Mouse (Mus musculus) CD4-positive, CD25-positive, alpha-beta regulatory T cell (primary cell): ENCODE results near the gene Cic. TPM values are rescaled to one million over a fixed set of nuclear protein-coding genes. Genes with fewer than 3 reads are reported as not detected.

Source experiments
- polyA plus RNA-seq: library from polyadenylated mRNA; unstranded; fragments of 100-300 nt; shearing (Covaris generic); gene quantifications from one replicate; pipeline ENCODE4 v1.2.1, GENCODE M21; 2017

Gene Cic
- 38.0 TPM for polyA plus RNA-seq

GRCm38 (mm10) chr7:25267301-25267750 is at the start of gene Cic:
Gene Cic (plus strand): TSS chr7:25267704.

GRCm38 (mm10) chr7:25220457-25221101 is 46.9 kb upstream of the Cic start, which contains the start of gene Dedd2:
Gene Dedd2 (minus strand): TSS chr7:25220615.

GRCm38 (mm10) chr7:25221102-25221883 is 46.2 kb upstream of the Cic start, which contains the start of gene Zfp526:
Gene Zfp526 (plus strand): TSS chr7:25221425.

DNA sequence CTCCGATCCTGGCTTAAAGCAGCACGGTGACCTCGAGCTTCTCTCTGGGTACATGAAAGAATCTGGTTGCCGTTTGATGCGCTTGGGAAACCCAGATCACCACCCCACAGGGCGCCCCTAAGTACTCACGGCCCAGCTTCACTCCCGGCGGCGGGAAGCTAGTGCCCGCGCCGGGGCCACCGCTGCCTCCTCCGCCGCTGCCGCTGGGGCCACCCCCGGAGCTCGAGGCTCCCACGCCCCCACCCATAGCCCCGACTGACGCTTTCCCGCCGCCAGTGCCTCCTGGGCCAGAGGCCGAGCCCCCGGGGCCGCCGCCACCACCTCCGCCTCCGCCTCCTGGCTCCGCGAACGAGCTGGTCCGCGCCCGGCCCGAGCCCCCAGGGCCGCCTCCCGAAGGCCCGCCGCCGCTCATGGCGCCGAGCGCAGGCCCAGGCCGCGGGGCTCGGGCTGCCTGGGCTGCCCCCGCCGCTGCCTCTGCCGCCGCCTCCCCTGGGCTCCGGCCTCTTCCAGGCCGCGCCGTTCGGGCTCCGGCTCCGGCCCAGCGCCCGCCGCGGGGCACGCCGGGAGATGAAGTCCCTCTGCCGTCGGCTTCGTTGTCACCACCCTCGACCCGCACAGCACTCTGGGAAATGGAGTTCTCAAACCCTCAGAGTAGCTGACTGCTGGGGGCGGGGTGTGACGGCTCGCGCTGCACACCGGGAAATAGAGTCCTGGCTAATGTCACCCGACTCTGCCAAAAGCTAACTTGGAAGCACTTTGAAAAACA is 30.1 kb upstream of the Cic start, which contains the start of gene Gsk3a:
TSS of gene Gsk3a (minus strand) at position 603 of the 766 bp plus-strand sequence.

GRCm38 (mm10) chr7:25250141-25250972 is 17.1 kb upstream of the Cic start, which contains the start of gene Erf:
Gene Erf (minus strand): TSS chr7:25250761.

DNA sequence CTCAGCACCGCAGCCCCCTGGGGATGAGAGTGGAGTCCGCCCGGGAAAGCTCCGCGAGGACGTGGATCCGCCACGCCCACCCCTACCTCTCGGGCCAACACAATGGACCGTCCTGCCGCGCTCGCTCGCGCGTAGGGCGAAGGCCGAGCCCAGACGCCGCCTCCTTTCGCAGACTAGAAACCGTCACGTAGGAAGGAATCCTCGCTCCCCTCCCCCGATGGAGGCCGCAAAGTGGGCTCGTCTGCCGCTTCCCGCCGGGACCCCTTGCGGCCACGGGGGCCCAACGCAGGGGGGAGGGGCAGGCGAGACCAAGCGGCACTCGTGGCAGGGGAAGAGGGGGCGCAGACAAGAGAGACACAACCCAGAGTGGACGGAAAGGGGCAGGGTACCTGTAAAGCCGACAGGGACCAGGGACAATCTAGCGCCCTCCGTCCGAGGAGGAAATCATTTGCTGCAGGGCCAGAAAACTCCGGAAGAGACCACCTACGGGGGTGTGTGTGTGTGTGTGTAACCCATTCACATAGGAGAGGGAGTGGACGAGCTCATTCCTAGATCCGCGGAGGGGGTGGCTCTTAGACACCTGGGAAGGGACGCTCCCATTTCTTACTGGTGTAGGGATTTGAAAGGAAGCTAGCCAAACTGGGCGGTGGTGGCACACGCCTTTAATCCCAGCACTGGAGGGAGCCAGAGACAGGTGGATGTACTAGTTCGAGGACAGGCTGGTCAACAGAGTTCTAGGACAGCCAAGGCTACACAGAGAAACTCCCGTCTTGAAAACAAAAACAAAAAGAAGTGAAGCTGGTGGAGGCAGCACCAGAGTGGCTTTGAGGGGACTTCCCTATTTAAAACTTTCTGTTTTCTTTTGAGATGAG is 30.2 kb downstream of the Cic start, which contains the start of gene Pafah1b3:
TSS of gene Pafah1b3 (minus strand) at position 533 of the 872 bp plus-strand sequence.

GRCm38 (mm10) chr7:25301063-25301462 is 33.6 kb downstream of the Cic start, which contains the start of gene Prr19:
Gene Prr19 (plus strand): TSS chr7:25301411.

DNA sequence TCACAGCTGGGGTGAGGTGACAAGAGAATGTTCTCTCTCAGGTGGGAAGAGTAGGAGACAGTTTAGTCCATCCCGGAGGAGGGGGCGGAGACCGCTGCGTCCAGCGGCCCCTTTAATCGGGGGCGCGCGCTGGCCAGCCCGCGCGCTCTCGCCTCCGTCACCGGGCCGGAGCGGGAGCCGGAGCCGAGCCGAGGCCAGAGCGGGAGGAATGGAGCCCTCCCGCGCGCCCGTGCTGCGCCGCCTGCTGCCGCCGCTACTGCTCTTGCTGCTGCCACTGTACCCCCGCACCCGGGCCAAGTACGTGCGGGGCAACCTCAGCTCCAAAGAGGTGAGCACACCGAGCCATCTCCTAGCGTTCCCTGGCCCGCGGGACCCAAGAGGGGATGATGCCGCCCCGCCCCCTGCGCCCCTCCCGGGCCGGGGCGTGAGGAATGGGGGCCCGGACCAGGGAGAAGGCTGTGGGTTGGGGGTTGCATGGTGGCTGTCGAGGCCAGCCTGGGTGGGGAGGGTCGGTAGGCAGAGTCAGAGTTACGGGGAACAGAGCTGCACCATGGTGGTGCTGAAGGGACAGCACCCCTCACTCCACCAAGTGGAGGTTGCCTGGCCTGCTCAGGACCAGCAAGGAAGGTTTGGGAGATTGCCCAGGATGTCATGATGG is 38.6 kb downstream of the Cic start, which contains the start of gene Tmem145:
TSS of gene Tmem145 (plus strand) at position 151 of the 658 bp plus-strand sequence.

GRCm38 (mm10) chr7:25316532-25317445 is 49.3 kb downstream of the Cic start, which contains the start of gene Megf8:
Gene Megf8 (plus strand): TSS chr7:25317164.

Other genes with a start within 250 kb of the Cic start
- gene Grik5, start 195.4 kb upstream of the Cic start, polyA plus RNA-seq = 11.5 TPM
- gene Zfp574, start 195.1 kb upstream of the Cic start, polyA plus RNA-seq = 31.1 TPM
- 113 TPM for gene Pou2f2, start 88.0 kb upstream of the Cic start, polyA plus RNA-seq
- 113 TPM for gene Dedd2, start 47.1 kb upstream of the Cic start, polyA plus RNA-seq
- gene Zfp526, start 46.3 kb upstream of the Cic start, polyA plus RNA-seq = 4.9 TPM
- 102 TPM for gene Gsk3a, start 29.9 kb upstream of the Cic start, polyA plus RNA-seq
- 2.6 TPM for gene Erf, start 16.9 kb upstream of the Cic start, polyA plus RNA-seq
- gene Pafah1b3, start 30.3 kb downstream of the Cic start, polyA plus RNA-seq = 36.8 TPM
- gene Prr19, start 33.7 kb downstream of the Cic start, polyA plus RNA-seq = not detected
- not detected for gene Tmem145, start 38.4 kb downstream of the Cic start, polyA plus RNA-seq
- 0.13 TPM for gene Megf8, start 49.5 kb downstream of the Cic start, polyA plus RNA-seq
- gene Cnfn, start 102.0 kb downstream of the Cic start, polyA plus RNA-seq = not detected
- gene Lipe, start 131.0 kb downstream of the Cic start, polyA plus RNA-seq = 19.4 TPM
- gene Cxcl17, start 145.2 kb downstream of the Cic start, polyA plus RNA-seq = not detected
- gene Ceacam1, start 209.9 kb downstream of the Cic start, polyA plus RNA-seq = 0.72 TPM